Mouse (Mus musculus) cerebellum, postnatal 25 days (tissue): ENCODE results near the gene Reep1.

Experiments used
- DNase-seq, 2 experiments: peaks; one replicate each; pipeline ENCODE4 v3.0.0; 2021; ENCODE audit warnings: mixed read lengths in 2 of 2

Gene Reep1

GRCm38 (mm10) chr6:71738611-71739010, 31.2 kb downstream of the Reep1 start:
- DNase-seq: peak; percentile 30 to 44

- DNase-seq: peak; percentile 60 to 75
These were observed 33.6 kb downstream of the Reep1 start for GRCm38 (mm10) chr6:71740921-71741320.

- DNase-seq: no peak
These were observed 34.8 kb downstream of the Reep1 start for GRCm38 (mm10) chr6:71741998-71742636.

GRCm38 (mm10) chr6:71744934-71745333, 37.6 kb downstream of the Reep1 start:
- DNase-seq: no peak

DNA sequence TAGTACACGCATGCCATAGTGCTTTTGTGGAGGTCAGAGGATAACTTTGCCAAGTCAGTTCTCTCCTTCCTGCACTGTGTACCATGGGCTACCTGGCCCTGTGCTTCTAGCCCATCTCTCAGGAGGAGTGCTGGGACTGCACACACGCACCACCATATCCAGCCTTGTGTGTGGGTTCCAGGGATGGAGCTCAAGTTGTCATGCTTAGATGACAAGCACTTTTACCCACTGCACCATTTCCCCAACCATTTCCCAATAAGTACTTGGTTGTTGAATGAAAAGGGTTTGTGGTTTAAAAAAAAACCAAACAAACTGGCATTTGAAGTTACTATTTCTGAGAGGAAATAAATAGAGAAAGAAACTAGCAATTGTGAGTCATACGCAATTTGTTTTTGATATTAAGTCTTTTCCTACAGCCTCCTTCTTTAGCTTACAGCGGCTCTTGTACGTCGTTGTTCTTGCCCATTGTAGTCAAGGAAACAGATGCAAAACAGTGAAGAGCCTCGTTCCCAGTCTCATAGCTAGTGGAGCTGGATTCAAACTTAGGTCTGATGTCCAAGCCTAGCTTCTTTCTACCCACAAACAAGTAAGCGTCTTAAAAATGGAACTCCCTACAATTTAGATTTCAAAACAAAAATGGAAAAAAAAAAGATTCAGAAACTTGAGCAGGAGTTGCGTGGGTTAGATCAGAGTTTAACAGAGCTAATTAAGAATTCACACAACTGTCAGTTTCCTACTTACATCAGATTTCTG, 38.3 kb downstream of the Reep1 start:
- DNase-seq: no peak

GRCm38 (mm10) chr6:71746246-71746645, 38.9 kb downstream of the Reep1 start:
- no peak for DNase-seq

- DNase-seq: no peak
These were observed 39.5 kb downstream of the Reep1 start for GRCm38 (mm10) chr6:71746846-71747245.

DNA sequence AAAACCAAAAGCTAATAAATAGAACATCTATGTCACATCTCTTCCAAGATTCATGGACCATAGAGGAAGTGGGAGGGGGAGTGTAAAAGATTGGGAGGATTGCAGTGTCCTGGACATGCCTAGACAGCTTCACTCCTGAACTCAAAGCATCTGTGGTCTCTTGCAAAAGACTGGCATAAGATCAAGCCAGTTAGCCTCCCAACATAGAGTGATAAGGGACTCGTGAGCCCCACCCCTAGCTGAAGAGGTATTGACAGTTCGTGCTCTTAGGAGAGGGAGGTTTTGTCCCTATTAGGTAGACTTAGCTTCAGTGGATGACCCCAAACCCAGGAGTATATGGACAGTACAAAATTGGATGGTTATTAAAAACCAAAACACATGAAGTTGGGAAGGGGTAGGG, 44.2 kb downstream of the Reep1 start:
- no peak for DNase-seq

GRCm38 (mm10) chr6:71752791-71753464, 45.6 kb downstream of the Reep1 start:
- peak; percentile 74 to 84 for DNase-seq

GRCm38 (mm10) chr6:71757039-71757894, 49.9 kb downstream of the Reep1 start:
- peak in 1 of 2 experiments; percentile 17 for DNase-seq

GRCm38 (mm10) chr6:71758780-71759179, 51.4 kb downstream of the Reep1 start:
- DNase-seq: no peak

DNA sequence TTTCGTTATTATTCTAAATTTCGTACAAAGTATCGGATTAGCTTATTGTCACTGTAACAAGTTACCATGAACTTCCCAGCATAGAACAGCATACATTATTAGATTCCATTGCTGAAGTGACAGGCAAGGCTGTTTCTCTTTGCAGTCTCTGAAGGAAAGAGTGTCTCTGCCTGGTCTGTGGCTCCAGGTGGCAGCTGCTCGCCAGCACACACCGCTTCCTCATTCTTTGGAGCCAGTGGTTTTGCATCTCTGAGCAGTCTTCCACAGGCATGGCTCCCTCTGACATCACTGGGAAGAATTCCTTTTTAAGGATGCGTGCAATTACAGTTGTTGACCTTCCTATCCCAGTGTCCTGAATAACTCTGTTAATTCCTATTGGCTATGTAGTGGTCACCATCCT, 52.7 kb downstream of the Reep1 start:
- DNase-seq: no peak

DNA sequence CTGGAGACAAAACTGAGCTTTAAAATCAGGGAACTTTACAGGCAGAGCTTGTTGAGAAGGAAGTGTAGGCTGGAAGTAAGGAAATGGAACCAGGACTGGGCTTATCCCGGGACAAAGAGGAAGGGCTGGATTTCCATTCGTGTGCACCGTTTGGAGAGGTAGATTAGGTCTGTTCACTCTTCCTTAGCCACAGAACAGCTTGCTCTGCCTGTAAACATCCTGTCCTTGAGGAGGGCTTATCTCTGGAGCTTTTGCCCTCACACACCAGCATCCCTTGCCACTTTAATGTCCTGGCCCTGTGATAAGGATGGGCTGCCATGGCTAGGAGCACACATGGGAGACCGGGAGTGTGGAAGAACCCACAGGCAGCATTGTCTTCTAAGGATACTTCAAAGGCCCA, 60.4 kb downstream of the Reep1 start:
- no peak for DNase-seq

GRCm38 (mm10) chr6:71769901-71770690, 62.7 kb downstream of the Reep1 start:
- DNase-seq: peak in 1 of 2 experiments; percentile 36

- no peak for DNase-seq
These were observed 63.5 kb downstream of the Reep1 start for GRCm38 (mm10) chr6:71770856-71771255.

DNA sequence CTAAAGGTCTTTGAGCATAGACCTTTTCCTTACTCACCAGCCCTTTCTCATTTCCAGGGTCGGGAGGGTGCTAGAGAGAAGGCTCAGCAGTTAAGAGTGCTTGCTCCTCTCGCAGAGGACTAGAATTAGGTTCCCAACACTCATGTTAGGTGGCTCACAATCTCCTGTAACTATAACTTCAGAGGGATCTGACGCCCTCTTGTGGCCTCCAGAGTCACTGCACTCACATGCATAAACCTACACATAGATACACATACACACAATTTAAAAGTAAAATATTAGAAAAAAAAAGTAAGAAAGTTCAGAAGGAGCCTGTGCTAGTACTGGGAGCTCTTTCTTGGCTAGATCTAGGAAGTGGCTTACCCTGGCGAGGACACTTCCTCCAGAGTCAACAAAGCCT, 63.9 kb downstream of the Reep1 start:
- DNase-seq: no peak

- DNase-seq: no peak
These were observed 64.8 kb downstream of the Reep1 start for GRCm38 (mm10) chr6:71772156-71772555.

GRCm38 (mm10) chr6:71772636-71773208, 65.4 kb downstream of the Reep1 start:
- DNase-seq: no peak

GRCm38 (mm10) chr6:71778016-71778415, 70.7 kb downstream of the Reep1 start:
- no peak for DNase-seq

- no peak for DNase-seq
These were observed 72.5 kb downstream of the Reep1 start for GRCm38 (mm10) chr6:71779831-71780230.

- DNase-seq: no peak
These were observed 73.1 kb downstream of the Reep1 start for GRCm38 (mm10) chr6:71780431-71780830.

DNA sequence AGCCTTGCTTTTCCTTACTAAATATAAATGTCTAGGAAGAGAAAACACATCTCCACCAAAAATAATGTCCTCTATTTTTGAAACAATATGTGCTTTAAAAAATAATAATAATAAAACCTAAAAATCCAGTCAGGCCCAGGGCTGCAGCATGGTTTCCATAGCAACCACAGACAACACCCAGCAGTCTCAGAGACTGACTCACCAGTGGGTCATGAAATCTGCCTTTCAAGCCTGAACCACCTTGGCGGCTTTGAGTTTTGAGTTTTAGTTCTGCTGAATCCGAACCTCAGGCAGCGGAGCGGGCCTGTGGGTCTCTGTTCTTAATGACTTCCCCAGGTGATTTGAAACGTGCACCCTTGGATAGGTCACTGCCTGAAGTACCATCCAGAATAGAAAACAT, 75.8 kb downstream of the Reep1 start:
- DNase-seq: no peak
